Mouse (Mus musculus) limb, embryonic 11.5 days (tissue): ENCODE data around the gene Dpf1. TPM values are rescaled to one million over a fixed set of nuclear protein-coding genes. Genes with fewer than 3 reads are reported as not detected.

Source experiments
- ATAC-seq: fragments of 200-750 bp; cut with Nextera tagmentation; 2 replicates; pipeline ENCODE4 v1.8.0; 2017; ENCODE audit warnings: low read depth; ENCODE audit not compliant: insufficient number of reproducible peaks, low FRiP score, low TSS enrichment
- DNase-seq: peaks from one replicate; pipeline ENCODE4 v3.0.0-alpha.2; 2015; ENCODE audit warnings: low spot score
- H3K27ac ChIP-seq: fragments of 300-500 bp; sonication (generic); replicated peaks from 2 replicates; pipeline ENCODE4 v1.5.1; 2014; ENCODE audit warnings: low read depth, mild to moderate bottlenecking, low read length
- H3K27me3 ChIP-seq: fragments of 300-500 bp; sonication (generic); 2 replicates; pipeline ENCODE4 v1.6.1; 2014; ENCODE audit warnings: mild to moderate bottlenecking, low read length, mixed read lengths; ENCODE audit not compliant: control insufficient read depth, insufficient read depth
- H3K36me3 ChIP-seq: fragments of 300-500 bp; sonication (generic); 2 replicates; pipeline ENCODE4 v1.6.1; 2014; ENCODE audit warnings: mild to moderate bottlenecking, low read length, moderate library complexity, mixed read lengths; ENCODE audit not compliant: control insufficient read depth, insufficient read depth
- H3K4me1 ChIP-seq: fragments of 300-500 bp; sonication (generic); 2 replicates; pipeline ENCODE4 v1.6.1; 2014; ENCODE audit warnings: low read length, mixed read lengths; ENCODE audit not compliant: control insufficient read depth, insufficient read depth
- H3K4me2 ChIP-seq: fragments of 300-500 bp; sonication (generic); 2 replicates; pipeline ENCODE4 v1.6.1; 2014; ENCODE audit warnings: low read depth, mild to moderate bottlenecking, moderate library complexity; ENCODE audit not compliant: severe bottlenecking
- H3K4me3 ChIP-seq: fragments of 300-500 bp; sonication (generic); 2 replicates; pipeline ENCODE4 v1.5.1; 2014; ENCODE audit warnings: low read depth, low read length
- H3K9ac ChIP-seq: fragments of 300-500 bp; sonication (generic); 2 replicates; pipeline ENCODE4 v1.6.1; 2014; ENCODE audit warnings: mild to moderate bottlenecking, low read length
- H3K9me3 ChIP-seq: fragments of 300-500 bp; sonication (generic); 2 replicates; pipeline ENCODE4 v1.6.1; 2016; ENCODE audit warnings: low read length; ENCODE audit not compliant: control insufficient read depth
- WGBS: fragments of 180-500 bp; shearing (Covaris S2); extraction: QIAGEN DNeasy Blood & Tissue Kit; methylation state at CpG from one replicate; pipeline ENCODE4 v1.1.7; 2014; 5-methylcytosine and 5-hydroxymethylcytosine counted together
- polyA plus RNA-seq: library from polyadenylated mRNA; unstranded; fragments of >200 nt; fragmentation: Nextera tagmentation; extraction: Ambion mirVana; gene quantifications from 2 replicates; pipeline ENCODE4 v1.2.1, GENCODE M21; 2014

Dpf1 gene
- polyA plus RNA-seq, 1 experiment from 2014 or later, result 35.2 TPM

GRCm38 (mm10) chr7:29282074-29282554, 21.6 kb upstream of the Dpf1 start:
- Histone ChIP-seq H3K27ac (no peak overlapping the region), H3K4me3 (peak overlapping the region; percentile 41), H3K36me3 (no peaks in the 10 kb centered on the region), H3K27me3 (peaks cover 12% of the 10 kb centered on the region), H3K4me1 (no peaks in the 10 kb centered on the region), H3K9me3 (no peaks in the 10 kb centered on the region), H3K9ac (peak overlapping the region; percentile 77), H3K4me2 (peak overlapping the region; percentile 98)
- WGBS, result 10% methylated on average over 21 of the region's 21 CpGs
- DNase-seq, result no peak
- ATAC-seq, result 0 out of 2 replicates have a peak, but pooled peaks have one; percentile 2

GRCm38 (mm10) chr7:29283876-29284275, 19.9 kb upstream of the Dpf1 start:
- Histone ChIP-seq H3K4me1 (no peaks in the 10 kb centered on the region), H3K36me3 (no peaks in the 10 kb centered on the region), H3K4me3 (no peak overlapping the region), H3K9ac (no peak overlapping the region), H3K4me2 (no peak overlapping the region), H3K27ac (no peak overlapping the region), H3K27me3 (peaks cover 12% of the 10 kb centered on the region), H3K9me3 (no peaks in the 10 kb centered on the region)
- ATAC-seq, result no peak
- DNase-seq, result no peak
- WGBS, result 90% methylated on average over 4 of the region's 4 CpGs

GRCm38 (mm10) chr7:29284523-29284922, 19.2 kb upstream of the Dpf1 start:
- no peak overlapping the region for H3K4me3 ChIP-seq
- no peaks in the 10 kb centered on the region for H3K4me1 ChIP-seq
- WGBS, result 93% methylated on average over 6 of the region's 6 CpGs
- H3K9ac ChIP-seq, result no peak overlapping the region
- no peak overlapping the region for H3K27ac ChIP-seq
- DNase-seq, result no peak
- no peaks in the 10 kb centered on the region for H3K9me3 ChIP-seq
- no peaks in the 10 kb centered on the region for H3K36me3 ChIP-seq
- H3K27me3 ChIP-seq, result peaks cover 14% of the 10 kb centered on the region
- no peak overlapping the region for H3K4me2 ChIP-seq
- no peak for ATAC-seq

- ATAC-seq (no peak), DNase-seq (no peak)
- Histone ChIP-seq H3K27ac (no peak overlapping the region), H3K4me1 (peaks cover 18% of the 10 kb centered on the region), H3K4me2 (no peak overlapping the region), H3K27me3 (peaks cover 6% of the 10 kb centered on the region), H3K36me3 (no peaks in the 10 kb centered on the region), H3K9ac (no peak overlapping the region), H3K4me3 (no peak overlapping the region), H3K9me3 (no peaks in the 10 kb centered on the region)
- 85% methylated on average over 7 of the region's 7 CpGs for WGBS
Measured at GRCm38 (mm10) chr7:29287481-29287880, 16.3 kb upstream of the Dpf1 start.

- no peak overlapping the region for H3K4me3 ChIP-seq
- whole genome bisulfite sequencing, result 92% methylated on average over 2 of the region's 2 CpGs
- no peaks in the 10 kb centered on the region for H3K9me3 ChIP-seq
- no peak overlapping the region for H3K27ac ChIP-seq
- H3K36me3 ChIP-seq, result no peaks in the 10 kb centered on the region
- peaks cover 24% of the 10 kb centered on the region for H3K4me1 ChIP-seq
- ATAC-seq (no peak), DNase-seq (no peak)
- H3K9ac ChIP-seq, result no peak overlapping the region
- H3K4me2 ChIP-seq, result no peak overlapping the region
- peaks cover 3% of the 10 kb centered on the region; the same call in 1 of the 2 replicates for H3K27me3 ChIP-seq
Measured at GRCm38 (mm10) chr7:29288079-29288478, 15.7 kb upstream of the Dpf1 start.

- Histone ChIP-seq H3K27ac (no peak within 1 kb of the TSS), H3K9ac (peak within 1 kb of the TSS; percentile 38), H3K4me1 (peaks cover 30% of the 10 kb centered on the region), H3K27me3 (peaks cover 3% of the 10 kb centered on the region; the same call in 1 of the 2 replicates), H3K4me3 (peak within 1 kb of the TSS; percentile 53), H3K4me2 (peak within 1 kb of the TSS; percentile 79), H3K36me3 (no peaks in the 10 kb centered on the region), H3K9me3 (no peaks in the 10 kb centered on the region)
- ATAC-seq (no peak), DNase-seq (peak; percentile 92)
- under 1% methylated on average over 54 of the region's 59 CpGs for WGBS
Measured at GRCm38 (mm10) chr7:29288942-29289638, 14.7 kb upstream of the Dpf1 start, which contains the start of gene Ppp1r14a. Ppp1r14a (plus strand) TSS chr7:29289308.

GRCm38 (mm10) chr7:29289856-29290255, 13.9 kb upstream of the Dpf1 start:
- WGBS, result 64% methylated on average over 6 of the region's 6 CpGs
- ATAC-seq, result no peak

GRCm38 (mm10) chr7:29290691-29291485, 12.9 kb upstream of the Dpf1 start:
- Histone ChIP-seq H3K9me3 (no peaks in the 10 kb centered on the region), H3K27ac (no peak overlapping the region), H3K9ac (no peak overlapping the region), H3K4me1 (peaks cover 30% of the 10 kb centered on the region), H3K4me3 (no peak overlapping the region), H3K4me2 (no peak overlapping the region), H3K36me3 (no peaks in the 10 kb centered on the region), H3K27me3 (peaks cover 3% of the 10 kb centered on the region; the same call in 1 of the 2 replicates)
- no peak for DNase-seq
- WGBS, result 22% methylated on average over 11 of the region's 11 CpGs
- no peak for ATAC-seq

More at GRCm38 (mm10) chr7:29289856-29290255, 13.9 kb upstream of the Dpf1 start:
- Histone ChIP-seq H3K27me3 (peaks cover 3% of the 10 kb centered on the region; the same call in 1 of the 2 replicates), H3K27ac (no peak overlapping the region), H3K9ac (no peak overlapping the region), H3K9me3 (no peaks in the 10 kb centered on the region), H3K4me2 (peak overlapping the region; percentile 79; the same call in 1 of the 2 replicates), H3K36me3 (no peaks in the 10 kb centered on the region), H3K4me3 (no peak overlapping the region), H3K4me1 (peaks cover 30% of the 10 kb centered on the region)
- no peak for DNase-seq
